Mouse (Mus musculus) E14TG2a.4 (cell line): ENCODE measurements around the gene Usp15.

Experiments
- CTCF ChIP-seq: conservative IDR thresholded peaks from 2 replicates; pipeline ENCODE4 v1.5.1; 2014; ENCODE audit warnings: low read length
- NANOG ChIP-seq: IDR thresholded peaks from 2 replicates; pipeline ENCODE4 v1.6.1; 2014; ENCODE audit warnings: borderline replicate concordance, low read length, mixed read lengths

DNA sequence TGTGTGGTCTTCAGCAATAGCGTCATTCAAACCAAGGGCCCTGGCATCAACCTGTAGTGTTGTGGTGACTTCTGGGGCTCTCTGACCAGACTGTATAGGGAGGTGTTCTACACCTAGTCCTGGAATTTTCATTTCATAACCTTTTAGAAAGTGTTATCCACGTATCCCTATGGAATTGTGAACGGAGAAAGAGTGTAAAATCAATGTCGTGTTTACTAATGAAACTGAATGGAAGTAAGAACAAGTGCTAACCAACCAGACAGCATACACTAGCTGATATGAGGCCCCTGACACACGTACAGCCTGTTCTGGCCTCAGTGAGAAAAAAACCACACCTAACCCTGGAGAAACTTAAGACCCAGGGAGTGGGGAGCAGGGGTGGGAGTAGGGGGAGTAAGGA, 4.6 kb upstream of the Usp15 start:
- TF ChIP-seq CTCF (no peak), NANOG (no peak)
